Mouse (Mus musculus) CH12.LX (cell line): ENCODE results near the gene D1Ertd622e.

Experiments used
- CTCF ChIP-seq, 2 experiments: IDR thresholded peaks in 1 of 2; conservative IDR thresholded peaks in 1 of 2; 2 replicates each; pipeline ENCODE4 v1.5.1; 2011 to 2012; ENCODE audit warnings: low read depth in 2 of 2, low read length in 2 of 2, improper control_type of control experiment in 1 of 2, inconsistent platforms in 1 of 2, mild to moderate bottlenecking in 1 of 2, moderate library complexity in 1 of 2
- MAX ChIP-seq: IDR thresholded peaks from 2 replicates; pipeline ENCODE4 v1.6.1; 2011; ENCODE audit warnings: low read length, improper control_type of control experiment
- RAD21 ChIP-seq: IDR thresholded peaks from 2 replicates; pipeline ENCODE4 v1.6.1; 2011; ENCODE audit warnings: low read depth, mild to moderate bottlenecking, low read length, improper control_type of control experiment, moderate library complexity
- SIN3A ChIP-seq: IDR thresholded peaks from 2 replicates; pipeline ENCODE4 v1.6.1; 2012; ENCODE audit warnings: low read length, improper control_type of control experiment, inconsistent platforms
- ZC3H11A ChIP-seq: IDR thresholded peaks from 2 replicates; pipeline ENCODE4 v1.6.1; 2012; ENCODE audit warnings: low read depth, mild to moderate bottlenecking, inconsistent platforms, low read length, improper control_type of control experiment

- TF ChIP-seq SIN3A (no peak), ZC3H11A (no peak), MAX (no peak), CTCF (conservative IDR thresholded peaks at IDR 0.05 in 1 of 2, IDR thresholded peaks at IDR 0.05 in 1 of 2; ENCODE audit: low read depth in 2 of 2, low read length in 2 of 2) (no peak), RAD21 (no peak)
These were observed 83.9 kb downstream of the D1Ertd622e start for GRCm38 (mm10) chr1:97578025-97578417.
